Mouse (Mus musculus) embryo, embryonic 10.5 days (tissue): ENCODE data around the gene Tgfbr2.
A peak's percentile ranks its signal among the peaks of the same experiment; 100 is the strongest.

Experiments used
- DNase-seq: peaks from one replicate; pipeline ENCODE4 v3.0.0-alpha.2; 2015; ENCODE audit warnings: low spot score

Gene Tgfbr2

GRCm38 (mm10) chr9:116193535-116193881 is 18.3 kb upstream of the Tgfbr2 start:
- DNase-seq, result no peak

GRCm38 (mm10) chr9:116192826-116193534 is 17.8 kb upstream of the Tgfbr2 start:
- DNase-seq, result no peak

GRCm38 (mm10) chr9:116192253-116192652 is 17.1 kb upstream of the Tgfbr2 start:
- no peak for DNase-seq

GRCm38 (mm10) chr9:116189831-116190230 is 14.7 kb upstream of the Tgfbr2 start:
- DNase-seq, result no peak

- no peak for DNase-seq
Observed at GRCm38 (mm10) chr9:116188952-116189666, 13.9 kb upstream of the Tgfbr2 start.

GRCm38 (mm10) chr9:116187181-116187731 is 12.1 kb upstream of the Tgfbr2 start:
- no peak for DNase-seq

- DNase-seq, result no peak
Observed at GRCm38 (mm10) chr9:116184903-116185302, 9.7 kb upstream of the Tgfbr2 start.

- DNase-seq, result no peak
Observed at GRCm38 (mm10) chr9:116183035-116183434, 7.9 kb upstream of the Tgfbr2 start.

GRCm38 (mm10) chr9:116181608-116182007 is 6.4 kb upstream of the Tgfbr2 start:
- DNase-seq, result no peak

- DNase-seq, result no peak
Observed at GRCm38 (mm10) chr9:116178151-116178550, 3.0 kb upstream of the Tgfbr2 start.

- no peak for DNase-seq
Observed at GRCm38 (mm10) chr9:116177108-116177507, 1.9 kb upstream of the Tgfbr2 start.

- peak; percentile 46 for DNase-seq
Observed at GRCm38 (mm10) chr9:116175488-116176115, 442 bp upstream of the Tgfbr2 start.

GRCm38 (mm10) chr9:116173473-116174170 is 1.5 kb downstream of the Tgfbr2 start:
- no peak for DNase-seq

GRCm38 (mm10) chr9:116173059-116173458 is 2.1 kb downstream of the Tgfbr2 start:
- no peak for DNase-seq

- no peak for DNase-seq
Observed at GRCm38 (mm10) chr9:116169067-116169466, 6.1 kb downstream of the Tgfbr2 start.

- no peak for DNase-seq
Observed at GRCm38 (mm10) chr9:116167304-116167880, 7.8 kb downstream of the Tgfbr2 start.

GRCm38 (mm10) chr9:116166363-116166762 is 8.8 kb downstream of the Tgfbr2 start:
- DNase-seq, result no peak

- no peak for DNase-seq
Observed at GRCm38 (mm10) chr9:116163883-116164282, 11.3 kb downstream of the Tgfbr2 start.

GRCm38 (mm10) chr9:116162866-116163374 is 12.2 kb downstream of the Tgfbr2 start:
- DNase-seq, result no peak

GRCm38 (mm10) chr9:116160860-116161259 is 14.3 kb downstream of the Tgfbr2 start:
- DNase-seq, result no peak

GRCm38 (mm10) chr9:116160067-116160466 is 15.1 kb downstream of the Tgfbr2 start:
- DNase-seq, result no peak

- no peak for DNase-seq
Observed at GRCm38 (mm10) chr9:116156501-116156900, 18.7 kb downstream of the Tgfbr2 start.
